Mouse (Mus musculus): ENCODE measurements around the gene Kif1b.

Gene Kif1b

GRCm38 (mm10) chr4:149314275-149314837 is 6.9 kb upstream of the Kif1b start:
- DNase-seq (ENCODE audit: low spot score): no peak

- no peak for DNase-seq (ENCODE audit: low spot score)
Observed at GRCm38 (mm10) chr4:149313558-149314253, 6.2 kb upstream of the Kif1b start.

DNA sequence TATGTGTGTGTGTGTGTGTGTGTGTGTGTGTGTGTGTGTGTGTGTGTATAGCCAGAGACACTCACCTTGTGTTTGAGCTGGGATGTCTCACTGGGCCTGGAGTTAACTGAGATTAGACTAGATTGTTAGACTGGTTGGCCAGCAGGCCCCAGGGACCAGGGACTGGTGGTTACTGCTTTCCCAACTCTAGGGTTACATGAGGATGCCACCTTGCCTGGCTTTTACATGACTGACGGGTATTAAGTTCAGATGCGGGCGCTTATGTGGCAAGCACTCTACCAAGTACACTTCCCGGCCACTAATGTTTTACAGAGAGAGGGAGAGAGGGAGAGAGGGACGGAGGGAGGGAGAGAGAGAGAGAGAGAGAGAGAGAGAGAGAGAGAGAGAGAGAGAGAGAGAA is 4.5 kb upstream of the Kif1b start:
- DNase-seq (ENCODE audit: low spot score): no peak

- no peak for DNase-seq (ENCODE audit: low spot score)
Observed at GRCm38 (mm10) chr4:149308491-149308820, 963 bp upstream of the Kif1b start.

DNA sequence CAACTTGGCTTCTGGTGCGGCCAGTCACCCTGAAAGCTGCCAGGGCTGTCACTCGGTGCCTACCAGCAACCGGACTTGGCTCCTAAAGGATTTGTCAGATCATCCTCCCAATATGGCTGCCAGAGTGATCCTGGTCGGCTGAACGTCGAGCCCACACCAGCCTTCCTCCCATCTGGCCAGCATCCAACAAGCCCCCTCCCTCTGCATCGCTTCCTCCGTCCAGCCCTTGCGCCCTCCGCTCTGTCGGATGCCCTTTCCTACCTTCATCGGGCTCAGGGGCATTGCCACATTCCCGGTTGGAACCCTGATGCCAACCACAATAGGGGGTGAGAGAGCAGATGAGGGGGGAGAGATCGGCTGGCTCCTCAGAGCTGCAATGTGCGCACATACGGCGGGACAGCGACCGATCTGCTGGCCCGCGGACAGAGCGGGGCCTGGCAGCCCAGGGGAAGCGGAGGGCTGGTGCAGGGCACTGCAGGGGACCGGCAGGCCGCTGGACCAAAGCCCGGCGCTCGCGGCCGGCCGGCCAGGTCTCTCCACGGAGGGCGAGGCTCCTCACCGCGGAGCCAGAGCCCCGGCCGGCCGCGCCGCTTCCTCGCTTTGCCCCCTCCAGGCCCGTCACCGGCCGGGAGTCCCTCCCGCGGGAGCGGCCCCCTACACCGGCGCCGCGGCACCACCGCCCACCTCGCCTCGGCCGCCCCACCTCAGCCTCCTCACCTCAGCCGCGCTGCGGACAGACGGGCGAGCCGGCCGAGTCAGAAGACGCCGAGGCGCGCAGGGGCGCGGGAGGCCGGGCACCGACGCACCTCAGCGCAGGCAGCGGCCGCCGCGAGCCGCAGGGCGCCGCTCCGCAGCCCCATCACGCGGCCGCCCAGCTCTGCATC is 539 bp downstream of the Kif1b start:
- peak; percentile 44 for DNase-seq (ENCODE audit: low spot score)

GRCm38 (mm10) chr4:149305761-149306711 is 1.5 kb downstream of the Kif1b start:
- DNase-seq (ENCODE audit: low spot score): no peak

DNA sequence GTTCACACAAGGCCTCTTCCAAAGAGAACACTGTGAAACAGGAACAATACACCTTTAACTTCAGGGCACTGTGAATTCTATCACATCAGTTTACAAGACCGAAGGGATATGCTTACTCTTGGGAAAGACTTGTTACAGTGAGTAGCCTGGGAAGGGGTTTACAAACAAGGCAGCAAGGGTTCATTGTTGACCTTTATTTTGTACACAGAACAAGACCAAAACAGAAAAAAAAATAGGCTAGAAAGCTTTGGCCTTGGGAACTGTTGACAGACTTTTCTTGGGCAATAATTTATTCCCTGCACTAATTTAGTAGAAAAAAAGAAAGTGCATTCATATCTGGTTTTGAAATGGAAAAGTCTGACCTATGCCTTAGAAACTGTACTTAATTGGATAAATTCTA is 3.0 kb downstream of the Kif1b start:
- DNase-seq (ENCODE audit: low spot score): no peak

DNA sequence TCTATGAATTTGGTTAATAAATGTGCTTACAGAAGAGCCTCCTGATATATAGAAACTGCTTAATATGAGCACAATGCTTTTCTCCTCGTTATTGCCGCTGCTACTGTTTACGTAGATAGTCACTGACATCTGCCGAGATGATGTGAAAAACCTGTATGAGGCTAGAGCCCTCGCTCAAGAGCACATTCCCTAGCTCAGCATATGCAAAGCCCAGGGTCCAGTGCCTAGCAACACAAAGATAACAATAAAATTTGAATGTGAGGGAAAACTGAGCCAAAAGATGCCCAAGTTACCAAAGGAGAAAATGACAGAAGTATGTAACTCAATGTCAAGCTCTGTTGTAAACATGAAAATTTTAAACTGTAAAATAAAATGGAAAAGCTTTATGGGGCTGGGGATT is 4.0 kb downstream of the Kif1b start:
- DNase-seq (ENCODE audit: low spot score): no peak

DNA sequence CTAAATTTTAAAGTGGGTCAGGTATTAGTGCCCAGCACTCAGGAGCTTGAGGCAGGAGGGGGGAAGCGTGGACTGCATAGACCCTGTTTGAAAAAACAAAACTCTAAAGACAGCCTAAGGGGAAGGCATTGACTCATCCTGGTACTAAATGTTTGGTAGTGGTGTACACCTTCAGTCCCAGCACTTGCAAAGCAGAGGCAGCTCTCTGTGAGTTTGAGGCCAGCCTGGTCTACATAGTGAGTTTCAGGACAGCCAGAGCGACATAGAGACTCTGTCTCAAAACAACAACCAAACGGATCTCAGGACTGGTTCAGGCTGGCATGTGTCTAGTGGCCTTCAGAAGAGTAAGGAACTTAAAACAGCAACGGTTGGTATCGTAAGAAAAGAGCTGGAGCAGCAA is 4.7 kb downstream of the Kif1b start:
- DNase-seq (ENCODE audit: low spot score): no peak

DNA sequence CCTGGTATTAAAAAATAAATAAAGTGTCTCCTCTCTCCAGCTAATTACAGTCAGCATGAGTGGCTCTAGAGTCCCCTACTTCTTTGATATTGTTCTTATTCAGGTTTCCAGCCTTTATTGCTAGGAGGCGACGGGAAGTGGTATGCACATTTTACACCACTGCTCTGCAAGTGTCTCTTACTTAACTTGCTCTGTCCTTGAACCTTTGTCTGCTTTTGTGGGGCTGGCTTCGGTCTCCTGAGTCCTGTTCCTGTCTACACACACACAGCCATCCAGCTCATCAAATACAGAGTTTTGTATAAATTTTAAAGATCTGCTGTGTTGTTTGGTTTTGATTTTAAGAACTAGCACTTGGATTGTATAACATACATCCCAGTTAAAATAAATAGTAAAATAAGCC is 5.4 kb downstream of the Kif1b start:
- DNase-seq (ENCODE audit: low spot score): no peak

- no peak for DNase-seq (ENCODE audit: low spot score)
Observed at GRCm38 (mm10) chr4:149296501-149296900, 11.0 kb downstream of the Kif1b start.

DNA sequence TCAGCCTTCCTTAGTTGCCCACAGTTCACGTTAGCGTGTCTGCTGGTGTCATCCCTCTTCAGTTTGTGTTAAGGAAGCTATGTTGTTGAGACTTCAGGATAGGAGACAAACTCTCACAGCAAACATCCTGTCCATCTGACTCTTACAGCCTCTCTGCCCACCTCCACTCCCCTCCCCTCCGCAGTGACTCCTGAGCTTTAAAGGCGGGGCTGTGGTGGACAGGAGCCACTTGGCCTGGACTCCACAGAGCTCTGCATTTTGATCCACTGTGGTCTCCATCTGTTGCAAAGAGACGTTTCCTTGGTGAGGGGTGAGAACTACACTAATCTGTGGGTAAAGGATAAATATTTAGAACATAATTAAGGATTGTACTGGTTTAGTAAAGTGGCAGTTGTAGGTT is 14.5 kb downstream of the Kif1b start:
- no peak for DNase-seq (ENCODE audit: low spot score)

DNA sequence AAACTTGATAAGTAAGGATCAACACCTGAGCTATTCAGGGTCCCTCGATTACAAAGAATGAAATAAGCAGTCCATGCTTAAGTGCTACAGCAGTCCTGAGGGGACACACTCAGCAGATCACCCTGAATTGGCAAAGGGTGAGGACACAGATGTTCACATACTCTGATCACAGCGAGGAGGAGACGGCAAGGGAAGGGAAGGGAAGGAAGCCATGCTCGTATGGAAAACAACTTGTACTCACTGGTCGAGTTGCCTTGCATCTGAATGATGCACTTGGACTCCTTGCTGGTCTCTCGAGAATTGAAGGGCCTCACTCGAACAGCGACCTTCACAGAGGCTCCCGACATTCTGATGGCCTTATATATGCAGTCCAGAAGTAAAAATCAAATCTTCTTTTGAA is 16.4 kb downstream of the Kif1b start:
- no peak for DNase-seq (ENCODE audit: low spot score)

DNA sequence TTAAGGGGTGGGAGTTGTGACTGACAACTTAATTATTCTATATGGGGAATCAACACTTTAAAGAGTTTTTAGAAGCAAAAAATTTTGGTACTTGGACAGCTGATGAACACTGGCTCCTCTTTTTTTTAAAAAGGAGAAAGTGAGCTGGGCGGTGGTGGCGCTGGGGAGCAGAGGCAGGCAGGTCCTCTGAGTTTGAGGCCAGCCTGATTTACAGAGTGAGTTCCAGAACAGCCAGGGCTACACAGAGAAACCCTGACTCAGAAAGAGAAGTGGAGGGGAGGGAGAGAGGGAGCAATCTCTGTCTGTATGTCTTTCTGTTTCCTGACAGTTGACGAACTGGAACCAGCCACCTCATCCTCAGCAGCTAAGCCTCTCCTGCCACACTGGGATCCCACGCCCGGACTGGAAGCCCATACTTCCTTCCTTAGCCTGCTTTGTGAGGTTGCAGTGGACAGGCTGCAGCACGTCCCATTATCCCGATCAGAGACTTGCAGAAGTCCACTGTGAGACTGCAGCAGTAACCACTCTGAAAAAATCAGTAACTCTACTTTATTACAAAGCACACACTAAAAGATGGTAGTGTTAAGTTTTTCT is 17.2 kb downstream of the Kif1b start:
- no peak for DNase-seq (ENCODE audit: low spot score)

- no peak for DNase-seq (ENCODE audit: low spot score)
Observed at GRCm38 (mm10) chr4:149286287-149287137, 21.0 kb downstream of the Kif1b start.

GRCm38 (mm10) chr4:149285691-149286090 is 21.8 kb downstream of the Kif1b start:
- DNase-seq (ENCODE audit: low spot score): no peak

DNA sequence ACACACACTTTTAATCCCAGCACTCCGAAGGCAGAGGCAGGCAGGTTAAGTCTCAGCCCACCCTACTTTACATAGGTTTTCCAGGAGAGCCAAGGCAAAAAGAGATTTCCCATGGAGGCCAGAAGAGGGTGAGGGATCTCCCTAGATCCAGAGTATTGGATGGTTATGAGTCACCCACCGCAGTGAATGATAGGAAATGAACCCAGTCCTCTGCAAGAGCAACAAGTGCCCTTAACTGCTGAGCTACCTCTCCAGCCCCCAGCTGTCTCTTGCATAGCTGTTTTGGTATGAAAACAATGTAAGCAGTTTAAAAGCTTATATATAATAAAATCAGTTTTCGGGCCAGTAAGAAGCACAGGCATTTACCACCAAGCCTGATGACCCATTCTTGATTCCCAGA is 24.5 kb downstream of the Kif1b start:
- no peak for DNase-seq (ENCODE audit: low spot score)

DNA sequence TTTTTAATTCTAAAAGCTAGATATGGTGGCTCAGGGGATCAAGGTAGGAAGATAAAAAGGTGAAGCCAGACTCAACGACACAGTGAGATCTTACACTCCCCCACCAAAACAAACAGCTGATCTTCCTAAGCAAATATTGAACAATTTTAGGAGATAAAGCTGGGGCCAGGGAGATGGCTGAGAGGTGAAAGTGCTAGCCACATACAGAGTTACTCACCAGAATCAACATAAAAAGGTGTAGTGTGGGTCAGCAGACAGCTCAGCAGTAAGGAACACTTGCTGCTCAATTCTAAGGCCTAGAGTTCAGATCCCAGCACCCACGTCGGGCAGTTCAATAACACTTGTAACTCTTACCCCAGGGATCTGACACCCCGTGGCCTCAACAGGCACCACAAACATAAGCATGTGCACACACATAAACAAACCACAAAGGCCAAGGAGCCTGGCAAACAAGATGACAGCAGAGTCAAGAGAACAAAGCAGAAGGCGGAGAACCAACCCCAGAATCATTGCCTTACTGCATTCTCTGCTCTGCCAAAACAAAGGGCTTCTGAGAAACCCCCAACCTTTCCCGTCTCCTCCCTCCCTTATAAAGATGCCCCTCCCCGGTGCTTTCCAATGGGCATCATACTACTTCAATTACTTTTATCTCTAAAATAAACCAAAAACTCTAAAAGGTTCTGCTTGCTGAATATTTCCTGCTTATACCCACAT is 25.3 kb downstream of the Kif1b start:
- DNase-seq (ENCODE audit: low spot score): no peak

GRCm38 (mm10) chr4:149277571-149277970 is 29.9 kb downstream of the Kif1b start:
- no peak for DNase-seq (ENCODE audit: low spot score)

GRCm38 (mm10) chr4:149273128-149273527 is 34.4 kb downstream of the Kif1b start:
- DNase-seq (ENCODE audit: low spot score): no peak
